31 mouse cellular contexts compared by ENCODE assay signal in the genomic region with DNA sequence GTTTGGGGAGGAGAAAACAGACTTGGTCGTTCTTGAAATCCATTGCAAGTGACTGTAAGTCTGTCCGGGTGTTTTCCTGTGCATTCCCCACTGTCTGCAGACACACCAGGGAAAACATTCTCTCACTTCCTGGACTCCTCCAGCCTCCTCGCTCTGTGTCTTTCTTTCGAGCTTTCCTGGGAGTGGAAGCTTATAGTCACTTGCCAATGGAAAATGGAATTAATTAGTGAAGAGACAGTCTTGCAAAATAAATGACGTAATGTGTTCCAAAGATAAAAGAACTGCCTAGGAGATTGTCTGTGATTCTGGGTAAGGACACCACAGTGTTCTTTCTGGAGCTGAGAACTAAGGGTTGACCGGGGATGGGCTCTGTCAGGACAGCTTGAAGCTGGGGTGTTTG. TPM values are rescaled to one million over a fixed set of nuclear protein-coding genes. Genes with fewer than 3 reads are reported as not detected.
DNase-seq lines count a peak whose midpoint lies in the region; ATAC-seq lines count a peak whose summit lies in the region.
"Had no signal": no experiment of that assay in that cellular context is flagged by ENCODE, and none has a peak within 500 bp of the region (broad histone marks: within the 10 kb centered on the region; RNA-seq: fewer than 3 reads in every experiment).

No protein-coding gene starts in this region.

- intact Hi-C loops in heart, postnatal 25 days (cut with DNase I), result no loop called here

- no peaks in the 10 kb centered on the region for H3K36me3 ChIP-seq in heart, embryonic 12.5 days
- H3K36me3 ChIP-seq: forebrain, embryonic 10.5 days; heart, embryonic 13.5 days had no signal

- 52% methylated on average over 6 of the region's 6 CpGs for WGBS in heart, embryonic 12.5 days

- H3K9me3 ChIP-seq in heart, embryonic 12.5 days (replicated peaks), result no peaks in the 10 kb centered on the region
- H3K9me3 ChIP-seq: forebrain, embryonic 10.5 days; forebrain, embryonic 13.5 days; heart, embryonic 13.5 days had no signal

- no peaks in the 10 kb centered on the region for H3K27me3 ChIP-seq in heart, embryonic 12.5 days (replicated peaks)
- H3K27me3 ChIP-seq: forebrain, embryonic 13.5 days; heart, embryonic 13.5 days; Patski had no signal

- DNase-seq in heart, adult 18-20 months, result peak; percentile 52 to 63
- DNase-seq in heart, postnatal 25 days (ENCODE audit: low spot score), result no peak
- peak; percentile 40 to 66 for DNase-seq in heart, adult 9 months (ENCODE audit: low spot score in 2 of 2)
- DNase-seq in MN1 (ENCODE audit: low spot score), result peak; percentile 10
- DNase-seq in Muller cell, postnatal 12 days (ENCODE audit: inconsistent ontology term), result peak; percentile 23
- DNase-seq in right cerebral cortex, adult 18-20 months, result no peak
- DNase-seq: adrenal gland, postnatal 10 days; adrenal gland, postnatal 36 days; cerebellum, adult 18-20 months; cerebellum, adult 9-10 months; cerebellum, postnatal 14 days; gastrocnemius, postnatal 25 days; kidney, adult 18-20 months had no signal

- no peak for ATAC-seq in heart, embryonic 12.5 days (ENCODE audit: insufficient number of reproducible peaks, low FRiP score)
- ATAC-seq: CD4-positive, CD25-positive, alpha-beta regulatory T cell, adult 4 months; forebrain, embryonic 13.5 days; forebrain, embryonic 16.5 days; hindbrain, postnatal 0 days; inflammation-experienced regulatory T-cells, adult 6 months; intestine, embryonic 16.5 days; Patski had no signal

- no peak overlapping the region for H3K4me2 ChIP-seq in heart, embryonic 12.5 days
- H3K4me2 ChIP-seq: forebrain, embryonic 13.5 days; heart, embryonic 13.5 days; hindbrain, embryonic 14.5 days had no signal

- H3K4me1 ChIP-seq in heart, embryonic 12.5 days (replicated peaks), result peaks cover 5% of the 10 kb centered on the region; the same call in 1 of the 2 replicates
- H3K4me1 ChIP-seq: forebrain, embryonic 10.5 days; forebrain, embryonic 13.5 days had no signal

- no peak overlapping the region for H3K4me3 ChIP-seq in heart, embryonic 12.5 days
- H3K4me3 ChIP-seq: forebrain, embryonic 10.5 days; forebrain, embryonic 13.5 days; heart, embryonic 13.5 days had no signal

- H3K9ac ChIP-seq in heart, embryonic 12.5 days, result no peak overlapping the region
- H3K9ac ChIP-seq: forebrain, embryonic 13.5 days; heart, embryonic 13.5 days; hindbrain, embryonic 14.5 days had no signal

- no peak overlapping the region for H3K27ac ChIP-seq in heart, embryonic 12.5 days (ENCODE audit: poor library complexity, severe bottlenecking)
- H3K27ac ChIP-seq: forebrain, embryonic 10.5 days; forebrain, embryonic 13.5 days; heart, embryonic 13.5 days; hindbrain, embryonic 14.5 days; hindbrain, postnatal 0 days had no signal

RNA-seq across cellular contexts. Expression of gene Cdrt4, which starts 7.5 kb away (rescaled TPM):
- total RNA-seq in heart, adult 18-20 months (2021), result not detected
- not detected for total RNA-seq in heart, postnatal 25 days (2021)
- 0.28 TPM in 1 of 2 replicates, not detected in the other for polyA plus RNA-seq in heart, embryonic 12.5 days (2016; fragmentation: Nextera tagmentation; extraction: Ambion mirVana)
- total RNA-seq: adrenal gland, adult 18-20 months; adrenal gland, postnatal 10 days; adrenal gland, postnatal 36 days; gastrocnemius, adult 18-20 months; heart, postnatal 14 days; hindbrain, postnatal 0 days; MEL had no signal
- polyA plus RNA-seq: C2C12; CD4-positive, CD25-positive, alpha-beta regulatory T cell, adult 4 months; embryonic facial prominence, embryonic 11.5 days; forebrain, embryonic 10.5 days; forebrain, embryonic 13.5 days; forebrain, embryonic 16.5 days; heart, embryonic 13.5 days; hindbrain, embryonic 11.5 days; hindbrain, embryonic 14.5 days; inflammation-experienced regulatory T-cells, adult 6 months; intestine, embryonic 16.5 days; Patski had no signal

Comparison
In these comparisons a context has a peak if more than half of its experiments do, and no peak if none do; other contexts are left out.
1. DNase-seq: peak in heart, adult 18-20 months (2 of 2), heart, adult 9 months (2 of 2), MN1 (single experiment) and Muller cell, postnatal 12 days (single experiment); none in heart, postnatal 25 days (single experiment) and right cerebral cortex, adult 18-20 months (single experiment).